Mouse (Mus musculus): Measurements from ENCODE around the gene Nos1ap.

Nos1ap gene

GRCm38 (mm10) chr1:170410402-170411191 is 179.1 kb downstream of the Nos1ap start:
- no peak for DNase-seq (ENCODE audit: low spot score)

- no peak for DNase-seq (ENCODE audit: low spot score)
These were observed 180.6 kb downstream of the Nos1ap start for GRCm38 (mm10) chr1:170409091-170409490.

- DNase-seq (ENCODE audit: low spot score): no peak
These were observed 182.7 kb downstream of the Nos1ap start for GRCm38 (mm10) chr1:170406921-170407320.

- DNase-seq (ENCODE audit: low spot score): no peak
These were observed 184.5 kb downstream of the Nos1ap start for GRCm38 (mm10) chr1:170405152-170405551.

GRCm38 (mm10) chr1:170402682-170403081 is 187.0 kb downstream of the Nos1ap start:
- no peak for DNase-seq (ENCODE audit: low spot score)

- DNase-seq (ENCODE audit: low spot score): no peak
These were observed 190.8 kb downstream of the Nos1ap start for GRCm38 (mm10) chr1:170398866-170399265.

GRCm38 (mm10) chr1:170395101-170395500 is 194.6 kb downstream of the Nos1ap start:
- DNase-seq (ENCODE audit: low spot score): no peak

- DNase-seq (ENCODE audit: low spot score): no peak
These were observed 195.0 kb downstream of the Nos1ap start for GRCm38 (mm10) chr1:170394641-170395040.

- no peak for DNase-seq (ENCODE audit: low spot score)
These were observed 196.6 kb downstream of the Nos1ap start for GRCm38 (mm10) chr1:170392771-170393728.

GRCm38 (mm10) chr1:170387180-170387912 is 202.3 kb downstream of the Nos1ap start:
- DNase-seq (ENCODE audit: low spot score): no peak

GRCm38 (mm10) chr1:170385416-170385815 is 204.2 kb downstream of the Nos1ap start:
- DNase-seq (ENCODE audit: low spot score): no peak

GRCm38 (mm10) chr1:170383530-170383929 is 206.1 kb downstream of the Nos1ap start:
- DNase-seq (ENCODE audit: low spot score): no peak

GRCm38 (mm10) chr1:170381457-170381856 is 208.2 kb downstream of the Nos1ap start:
- DNase-seq (ENCODE audit: low spot score): no peak

- no peak for DNase-seq (ENCODE audit: low spot score)
These were observed 209.2 kb downstream of the Nos1ap start for GRCm38 (mm10) chr1:170380505-170380904.

- DNase-seq (ENCODE audit: low spot score): no peak
These were observed 213.9 kb downstream of the Nos1ap start for GRCm38 (mm10) chr1:170375721-170376120.

- DNase-seq (ENCODE audit: low spot score): no peak
These were observed 215.9 kb downstream of the Nos1ap start for GRCm38 (mm10) chr1:170373750-170374149.

- no peak for DNase-seq (ENCODE audit: low spot score)
These were observed 218.4 kb downstream of the Nos1ap start for GRCm38 (mm10) chr1:170371191-170371792.

GRCm38 (mm10) chr1:170368864-170369263 is 220.8 kb downstream of the Nos1ap start:
- DNase-seq (ENCODE audit: low spot score): no peak

GRCm38 (mm10) chr1:170366981-170367700 is 222.5 kb downstream of the Nos1ap start:
- no peak for DNase-seq (ENCODE audit: low spot score)

- DNase-seq (ENCODE audit: low spot score): no peak
These were observed 225.9 kb downstream of the Nos1ap start for GRCm38 (mm10) chr1:170363746-170364145.

Data from testis, postnatal 14 days (tissue).